Mouse (Mus musculus) testis, postnatal 14 days (tissue): Measurements from ENCODE around the gene Cypt15.
"Not testable (repeated sequence)": the region's sequence is repeated elsewhere in the genome, so short reads cannot be mapped to it uniquely, and the experiment has no call there.

ENCODE experiments used
- DNase-seq: peaks from one replicate; pipeline ENCODE4 v3.0.0; 2021; ENCODE audit warnings: low spot score

Gene Cypt15

GRCm38 (mm10) chrX:39345967-39346366, at the start of gene Cypt15:
Gene Cypt15 (plus strand): TSS chrX:39346267.
- DNase-seq: not testable (repeated sequence)

GRCm38 (mm10) chrX:39370932-39371331, 24.9 kb downstream of the Cypt15 start:
- no peak for DNase-seq

- no peak for DNase-seq
Observed at GRCm38 (mm10) chrX:39378830-39379229, 32.8 kb downstream of the Cypt15 start.

GRCm38 (mm10) chrX:39383806-39384205, 37.7 kb downstream of the Cypt15 start:
- DNase-seq: no peak
